Mouse (Mus musculus) midbrain, embryonic 13.5 days (tissue): ENCODE results near the gene Mical3. TPM values are rescaled to one million over a fixed set of nuclear protein-coding genes. Genes with fewer than 3 reads are reported as not detected.

Source experiments
- ATAC-seq: fragments of 200-750 bp; cut with Nextera tagmentation; 2 replicates; pipeline ENCODE4 v1.8.0; 2017; ENCODE audit warnings: mild to moderate bottlenecking, moderate TSS enrichment, moderate library complexity
- H3K27ac ChIP-seq: fragments of 300-500 bp; sonication (generic); 2 replicates; pipeline ENCODE4 v1.5.1; 2015; ENCODE audit warnings: inconsistent platforms, mild to moderate bottlenecking, moderate library complexity
- H3K27me3 ChIP-seq: fragments of 300-500 bp; sonication (generic); 2 replicates; pipeline ENCODE4 v1.6.1; 2015; ENCODE audit warnings: mild to moderate bottlenecking, inconsistent platforms
- H3K36me3 ChIP-seq: fragments of 300-500 bp; sonication (generic); 2 replicates; pipeline ENCODE4 v1.6.1; 2015; ENCODE audit warnings: mild to moderate bottlenecking, inconsistent platforms
- H3K4me1 ChIP-seq: fragments of 300-500 bp; sonication (generic); replicated peaks from 2 replicates; pipeline ENCODE4 v1.6.1; 2015; ENCODE audit warnings: inconsistent platforms
- H3K4me2 ChIP-seq: fragments of 300-500 bp; sonication (generic); replicated peaks from 2 replicates; pipeline ENCODE4 v1.6.1; 2015; ENCODE audit warnings: moderate library complexity, mild to moderate bottlenecking, inconsistent platforms
- H3K4me3 ChIP-seq: fragments of 300-500 bp; sonication (generic); replicated peaks from 2 replicates; pipeline ENCODE4 v1.5.1; 2015; ENCODE audit warnings: mild to moderate bottlenecking, inconsistent platforms
- H3K9ac ChIP-seq: fragments of 300-500 bp; sonication (generic); replicated peaks from 2 replicates; pipeline ENCODE4 v1.6.1; 2015; ENCODE audit warnings: mild to moderate bottlenecking, inconsistent platforms
- H3K9me3 ChIP-seq: fragments of 300-500 bp; sonication (generic); 2 replicates; pipeline ENCODE4 v1.6.1; 2016; ENCODE audit warnings: mild to moderate bottlenecking, inconsistent platforms
- WGBS: fragments of 180-500 bp; shearing (Covaris S2); methylation state at CpG from one replicate; pipeline ENCODE4 v1.1.7; 2015; 5-methylcytosine and 5-hydroxymethylcytosine counted together
- polyA plus RNA-seq: library from polyadenylated mRNA; unstranded; fragments of >200 nt; fragmentation: Nextera tagmentation; extraction: Ambion mirVana; gene quantifications from 2 replicates; pipeline ENCODE4 v1.2.1, GENCODE M21; 2015

The Mical3 gene
- polyA plus RNA-seq, 1 experiment from 2014 or later = 35.7 TPM

DNA sequence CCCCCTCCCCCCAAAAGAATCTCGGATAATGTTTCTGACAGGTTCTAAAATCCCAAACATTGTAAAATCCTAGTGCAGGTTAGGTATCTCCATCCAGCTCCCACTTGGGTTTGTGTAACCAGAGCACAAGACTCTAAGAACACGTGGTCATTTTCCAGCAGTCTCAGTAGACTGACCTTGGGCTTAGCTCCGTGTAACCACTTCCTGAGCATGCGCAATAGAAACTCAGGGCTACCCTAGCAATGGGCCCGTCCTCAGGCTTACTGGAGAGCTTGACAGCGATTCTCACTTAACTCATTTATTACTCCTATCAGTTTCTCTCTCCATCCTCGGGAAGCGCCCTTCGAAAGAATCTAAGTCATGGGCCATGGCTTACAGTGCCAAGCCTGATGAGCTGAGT lies 236.3 kb downstream of the Mical3 start:
- 92% methylated on average over 9 of the region's 9 CpGs for WGBS
- no peaks in the 10 kb centered on the region for H3K4me1 ChIP-seq
- H3K4me3 ChIP-seq = no peak overlapping the region
- no peak overlapping the region for H3K27ac ChIP-seq
- no peak overlapping the region for H3K4me2 ChIP-seq
- H3K9ac ChIP-seq = no peak overlapping the region
- H3K27me3 ChIP-seq = no peaks in the 10 kb centered on the region
- H3K9me3 ChIP-seq = no peaks in the 10 kb centered on the region
- no peak for ATAC-seq
- H3K36me3 ChIP-seq = peaks cover 67% of the 10 kb centered on the region

DNA sequence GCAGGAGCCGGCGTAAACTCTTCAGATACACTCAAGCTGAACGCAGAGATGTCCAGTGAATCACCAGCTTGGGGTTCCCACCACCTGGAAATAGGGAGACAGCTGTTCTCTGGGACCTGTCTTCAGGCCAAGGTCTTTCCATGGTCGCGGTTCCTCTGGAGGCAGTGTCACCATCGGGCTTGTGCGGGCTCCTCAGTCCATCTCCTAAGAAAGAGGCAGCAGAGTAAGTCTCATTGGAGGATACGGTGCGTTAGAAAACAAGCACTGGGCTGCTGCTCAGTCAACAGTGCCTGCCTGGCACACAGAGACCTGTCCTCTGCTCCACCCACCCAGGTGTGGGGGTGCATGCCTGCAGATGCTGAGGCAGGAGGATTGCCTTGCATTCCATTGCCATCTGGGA lies 236.7 kb downstream of the Mical3 start:
- Histone ChIP-seq H3K4me2 (no peak overlapping the region), H3K4me3 (no peak overlapping the region), H3K4me1 (no peaks in the 10 kb centered on the region), H3K27me3 (no peaks in the 10 kb centered on the region), H3K9ac (no peak overlapping the region), H3K36me3 (peaks cover 71% of the 10 kb centered on the region), H3K9me3 (no peaks in the 10 kb centered on the region), H3K27ac (no peak overlapping the region)
- 95% methylated on average over 9 of the region's 9 CpGs for WGBS
- ATAC-seq = no peak

DNA sequence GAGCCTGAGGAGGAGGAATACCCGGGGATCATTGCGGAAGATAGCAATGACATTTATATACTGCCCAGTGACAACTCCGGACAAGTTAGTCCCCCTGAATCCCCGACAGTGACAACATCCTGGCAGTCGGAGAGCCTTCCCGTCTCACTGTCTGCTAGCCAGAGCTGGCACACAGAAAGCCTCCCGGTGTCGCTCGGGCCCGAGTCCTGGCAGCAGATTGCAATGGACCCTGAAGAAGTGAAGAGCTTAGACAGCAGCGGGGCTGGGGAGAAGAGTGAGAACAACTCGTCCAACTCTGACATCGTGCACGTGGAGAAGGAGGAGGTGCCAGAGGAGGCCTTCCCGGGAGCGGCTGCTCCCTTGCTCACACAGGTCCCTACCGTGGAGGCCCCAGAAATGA lies 244.1 kb downstream of the Mical3 start:
- Histone ChIP-seq H3K4me1 (0 out of 2 replicates have a peak, but pooled peaks cover 4% of the 10 kb centered on the region), H3K9ac (no peak overlapping the region), H3K9me3 (no peaks in the 10 kb centered on the region), H3K36me3 (peaks cover 76% of the 10 kb centered on the region), H3K27ac (no peak overlapping the region), H3K27me3 (no peaks in the 10 kb centered on the region), H3K4me2 (no peak overlapping the region), H3K4me3 (no peak overlapping the region)
- no peak for ATAC-seq
- WGBS = 91% methylated on average over 17 of the region's 17 CpGs

DNA sequence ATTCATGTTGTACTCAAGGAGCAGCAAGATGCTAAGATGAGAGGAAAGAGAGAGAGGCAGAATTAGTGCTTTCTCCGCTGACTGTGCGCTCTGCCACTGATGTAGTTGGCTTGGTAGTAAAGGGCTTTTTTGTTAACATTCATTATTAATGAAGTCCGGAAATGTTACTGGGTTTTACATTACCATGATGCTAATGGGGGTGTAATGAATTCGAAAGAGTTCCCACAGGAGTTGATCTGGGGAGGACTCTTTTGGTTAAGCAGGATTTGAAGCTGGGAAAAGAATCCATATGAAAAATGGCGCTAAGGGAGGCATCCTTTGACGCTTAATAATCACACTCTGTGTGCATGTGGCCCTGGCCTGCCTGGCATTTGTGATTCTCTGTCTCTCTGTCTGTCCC lies 246.4 kb downstream of the Mical3 start:
- Histone ChIP-seq H3K36me3 (peaks cover 66% of the 10 kb centered on the region), H3K9ac (no peak overlapping the region), H3K27me3 (no peaks in the 10 kb centered on the region), H3K9me3 (no peaks in the 10 kb centered on the region), H3K4me1 (0 out of 2 replicates have a peak, but pooled peaks cover 4% of the 10 kb centered on the region), H3K27ac (no peak overlapping the region), H3K4me2 (no peak overlapping the region), H3K4me3 (no peak overlapping the region)
- 69% methylated on average over 6 of the region's 6 CpGs for WGBS
- ATAC-seq = no peak

Other genes with a start within 250 kb of the Mical3 start
- 27.2 and 28.1 TPM in 2 replicates for gene Bid, start 214.1 kb downstream of the Mical3 start, polyA plus RNA-seq
- gene Pex26, start 52.7 kb upstream of the Mical3 start, polyA plus RNA-seq = 13.0 and 14.5 TPM in 2 replicates
- 0.15 and 0.19 TPM in 2 replicates for gene Tuba8, start 79.7 kb upstream of the Mical3 start, polyA plus RNA-seq
- 0.89 and 0.98 TPM in 2 replicates for gene Usp18, start 114.9 kb upstream of the Mical3 start, polyA plus RNA-seq
- 19.7 and 23.8 TPM in 2 replicates for gene Slc6a13, start 169.2 kb upstream of the Mical3 start, polyA plus RNA-seq
- 0.52 and 1.3 TPM in 2 replicates for gene Slc6a12, start 212.1 kb upstream of the Mical3 start, polyA plus RNA-seq